Mouse (Mus musculus): ENCODE measurements around the gene CK137956. TPM values are rescaled to one million over a fixed set of nuclear protein-coding genes. Genes with fewer than 3 reads are reported as not detected.

The CK137956 gene
- polyA plus RNA-seq, 1 experiment = not detected

DNA sequence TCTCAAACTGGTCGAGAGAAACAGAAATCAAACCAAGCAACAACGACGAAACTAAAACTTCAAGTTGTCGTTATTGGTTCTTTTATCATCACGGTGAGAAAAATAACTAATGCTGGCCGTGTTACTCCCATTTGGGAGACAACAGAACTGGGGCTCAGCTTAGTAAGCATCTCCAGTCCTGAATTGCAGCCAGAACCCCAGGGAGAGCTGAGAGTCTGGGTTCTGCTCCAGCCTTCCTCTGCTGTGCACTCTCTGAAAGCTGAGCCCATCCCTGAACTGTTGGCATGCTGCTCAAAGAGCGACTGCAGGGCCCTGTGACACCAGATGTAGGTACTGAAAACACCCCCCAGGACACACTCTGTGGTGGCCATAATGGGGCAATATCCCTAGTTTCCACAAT, 33.3 kb downstream of the CK137956 start:
- H3K4me3 ChIP-seq (ENCODE audit: insufficient read depth, low read length) = no peak overlapping the region
- no peak overlapping the region for H3K27ac ChIP-seq (ENCODE audit: insufficient read depth, low read depth, low read length)
- H3K4me1 ChIP-seq (ENCODE audit: control insufficient read depth, insufficient read depth, low read length) = no peaks in the 10 kb centered on the region
- TF ChIP-seq POLR2A (IDR thresholded peaks at IDR 0.05; ENCODE audit: borderline replicate concordance, low read depth, low read length) (no peak), CTCF (IDR thresholded peaks at IDR 0.05; ENCODE audit: low read depth, low read length) (no peak)

DNA sequence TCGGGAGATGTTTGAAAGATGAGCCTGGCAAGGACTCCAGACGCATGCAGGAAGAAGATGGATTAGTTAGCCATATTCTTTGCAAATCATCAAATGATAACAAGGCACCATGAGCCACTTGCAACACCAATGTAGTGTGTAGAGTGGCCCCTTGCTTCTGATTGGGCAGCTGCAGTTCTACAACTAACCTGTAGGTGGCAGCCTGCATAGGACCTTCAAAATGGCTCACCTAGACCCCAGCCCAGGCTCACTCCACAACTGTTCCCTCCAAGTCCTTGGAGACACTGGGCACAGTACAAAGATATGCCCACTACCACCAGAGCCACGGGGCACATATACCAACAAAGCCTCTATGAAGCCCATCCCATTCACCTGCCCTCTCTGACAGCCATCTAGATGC, 35.4 kb downstream of the CK137956 start:
- no peak overlapping the region for H3K27ac ChIP-seq (ENCODE audit: insufficient read depth, low read depth, low read length)
- no peak overlapping the region for H3K4me3 ChIP-seq (ENCODE audit: insufficient read depth, low read length)
- no peak for TF ChIP-seq CTCF (IDR thresholded peaks at IDR 0.05; ENCODE audit: low read depth, low read length)
- no peak for TF ChIP-seq POLR2A (IDR thresholded peaks at IDR 0.05; ENCODE audit: borderline replicate concordance, low read depth, low read length)
- no peaks in the 10 kb centered on the region for H3K4me1 ChIP-seq (ENCODE audit: control insufficient read depth, insufficient read depth, low read length)

DNA sequence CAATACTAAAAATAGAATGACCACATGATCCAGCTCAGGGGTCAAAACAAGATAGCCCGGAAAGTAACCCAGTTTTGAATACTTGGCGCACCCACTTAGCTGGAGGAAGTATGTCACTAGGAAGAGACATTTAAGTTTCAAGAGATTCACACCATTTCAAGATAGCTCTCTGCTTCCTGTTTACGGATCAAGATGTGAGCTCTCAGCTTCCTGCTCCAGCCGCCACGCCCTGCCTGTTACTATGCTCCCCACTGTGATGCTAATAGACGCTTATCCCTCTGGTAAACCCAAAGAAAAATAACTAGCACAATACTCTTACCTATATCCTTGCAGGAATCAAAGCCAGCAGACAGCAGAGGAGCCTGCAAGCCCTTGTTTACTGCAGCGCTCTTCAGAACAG, 57.2 kb downstream of the CK137956 start:
- Histone ChIP-seq H3K27ac (ENCODE audit: insufficient read depth, low read depth, low read length) (no peak overlapping the region), H3K4me3 (ENCODE audit: insufficient read depth, low read length) (no peak overlapping the region)
- TF ChIP-seq CTCF (IDR thresholded peaks at IDR 0.05; ENCODE audit: low read depth, low read length) = no peak
- TF ChIP-seq POLR2A (IDR thresholded peaks at IDR 0.05; ENCODE audit: borderline replicate concordance, low read depth, low read length) = no peak

DNA sequence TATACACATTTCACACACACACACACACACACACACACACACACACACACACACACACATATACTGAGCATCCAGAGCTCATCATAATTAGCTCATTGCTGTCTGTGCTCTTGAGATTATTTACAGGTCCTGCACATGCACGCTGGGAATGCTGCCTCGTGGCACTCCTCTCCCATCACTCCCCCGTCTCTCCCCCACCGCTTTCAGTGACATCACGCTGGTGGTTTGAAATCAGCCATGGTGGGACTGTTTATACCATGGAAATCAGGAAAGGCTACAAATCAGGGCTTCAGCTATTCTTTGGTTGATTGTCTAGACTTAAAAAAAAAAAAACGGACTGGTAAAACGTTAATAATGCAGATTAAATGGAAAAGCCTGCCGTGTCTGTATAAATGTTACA, 63.6 kb downstream of the CK137956 start:
- TF ChIP-seq CTCF (IDR thresholded peaks at IDR 0.05; ENCODE audit: low read depth, low read length) (no peak), POLR2A (IDR thresholded peaks at IDR 0.05; ENCODE audit: borderline replicate concordance, low read depth, low read length) (no peak)
- H3K27ac ChIP-seq (ENCODE audit: insufficient read depth, low read depth, low read length) = no peak overlapping the region
- no peak overlapping the region for H3K4me3 ChIP-seq (ENCODE audit: insufficient read depth, low read length)
- no peaks in the 10 kb centered on the region for H3K4me1 ChIP-seq (ENCODE audit: control insufficient read depth, insufficient read depth, low read length)

More for the DNA sequence above, 57.2 kb downstream of the CK137956 start:
- H3K4me1 ChIP-seq (ENCODE audit: control insufficient read depth, insufficient read depth, low read length) = no peaks in the 10 kb centered on the region

DNA sequence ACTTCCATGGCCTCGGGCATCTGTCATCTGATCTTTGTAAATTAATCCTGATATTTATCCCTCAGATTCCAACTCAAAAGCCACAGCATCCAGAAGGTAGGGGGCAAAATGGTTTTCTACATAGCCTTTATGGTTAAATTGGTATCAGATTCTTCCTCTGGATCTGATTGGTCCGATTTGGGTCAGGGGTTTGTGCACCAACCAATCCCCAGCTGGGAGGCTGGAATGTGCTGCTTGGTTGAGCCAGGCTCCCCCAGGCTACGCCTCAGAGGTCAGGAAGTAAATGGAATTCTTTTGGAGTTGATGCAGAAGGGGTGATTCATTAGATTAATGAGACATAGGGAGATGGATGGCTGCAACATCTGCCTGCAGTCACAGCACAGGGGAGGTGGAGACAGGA, 66.8 kb downstream of the CK137956 start:
- TF ChIP-seq CTCF (IDR thresholded peaks at IDR 0.05; ENCODE audit: low read depth, low read length) (no peak), POLR2A (IDR thresholded peaks at IDR 0.05; ENCODE audit: borderline replicate concordance, low read depth, low read length) (no peak)
- Histone ChIP-seq H3K27ac (ENCODE audit: insufficient read depth, low read depth, low read length) (no peak overlapping the region), H3K4me3 (ENCODE audit: insufficient read depth, low read length) (no peak overlapping the region), H3K4me1 (ENCODE audit: control insufficient read depth, insufficient read depth, low read length) (no peaks in the 10 kb centered on the region)

DNA sequence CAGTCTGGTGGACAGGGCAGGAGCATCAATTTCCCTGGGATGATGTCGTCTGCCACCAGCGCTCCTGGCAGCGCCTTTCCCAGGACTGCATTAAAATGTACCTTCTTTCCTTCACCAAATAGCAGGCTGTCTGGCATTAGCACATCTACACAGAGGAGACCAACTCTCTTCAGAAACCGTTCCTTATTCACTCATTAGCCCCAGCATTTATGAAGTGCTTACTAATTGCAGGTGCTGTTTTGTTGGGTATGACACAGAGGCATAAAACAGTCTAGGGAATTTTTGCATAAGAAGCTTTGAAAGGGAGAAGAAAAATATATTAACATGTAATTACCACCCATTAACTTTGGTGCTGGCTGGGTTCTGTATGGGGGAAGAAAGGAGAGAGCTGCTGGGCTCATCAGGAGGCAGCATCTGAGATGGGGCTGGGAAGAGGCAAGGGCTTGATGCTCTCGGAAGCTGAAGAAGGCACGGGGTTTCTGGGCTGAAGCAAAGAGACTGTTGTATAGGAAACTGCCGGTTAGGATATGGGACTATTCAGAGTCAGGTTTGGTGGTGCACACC, 69.8 kb downstream of the CK137956 start:
- TF ChIP-seq POLR2A (IDR thresholded peaks at IDR 0.05; ENCODE audit: borderline replicate concordance, low read depth, low read length) (no peak), CTCF (IDR thresholded peaks at IDR 0.05; ENCODE audit: low read depth, low read length) (no peak)
- Histone ChIP-seq H3K4me3 (ENCODE audit: insufficient read depth, low read length) (no peak overlapping the region), H3K4me1 (ENCODE audit: control insufficient read depth, insufficient read depth, low read length) (no peaks in the 10 kb centered on the region), H3K27ac (ENCODE audit: insufficient read depth, low read depth, low read length) (no peak overlapping the region)

DNA sequence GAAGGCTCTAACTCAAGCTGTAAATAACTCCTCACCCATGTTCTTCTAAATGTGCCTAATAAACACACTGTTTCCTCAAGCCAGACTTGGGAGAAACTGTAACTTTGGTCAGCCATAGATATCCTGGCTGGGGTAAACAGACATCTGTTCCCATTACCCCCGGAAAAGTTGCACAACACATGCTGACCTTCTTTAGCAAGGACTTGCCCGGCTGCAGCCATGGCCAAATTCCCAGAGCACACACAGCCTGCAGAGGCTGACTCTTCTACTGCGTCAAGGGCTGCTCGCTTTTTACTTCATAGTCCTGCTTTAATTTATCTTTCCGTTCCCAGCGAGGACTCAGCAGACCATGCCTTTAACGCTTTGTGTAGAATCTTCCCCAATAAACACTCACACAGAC, 81.7 kb downstream of the CK137956 start:
- no peaks in the 10 kb centered on the region for H3K4me1 ChIP-seq (ENCODE audit: control insufficient read depth, insufficient read depth, low read length)
- no peak overlapping the region for H3K4me3 ChIP-seq (ENCODE audit: insufficient read depth, low read length)
- H3K27ac ChIP-seq (ENCODE audit: insufficient read depth, low read depth, low read length) = no peak overlapping the region
- TF ChIP-seq CTCF (IDR thresholded peaks at IDR 0.05; ENCODE audit: low read depth, low read length) (no peak), POLR2A (IDR thresholded peaks at IDR 0.05; ENCODE audit: borderline replicate concordance, low read depth, low read length) (no peak)

DNA sequence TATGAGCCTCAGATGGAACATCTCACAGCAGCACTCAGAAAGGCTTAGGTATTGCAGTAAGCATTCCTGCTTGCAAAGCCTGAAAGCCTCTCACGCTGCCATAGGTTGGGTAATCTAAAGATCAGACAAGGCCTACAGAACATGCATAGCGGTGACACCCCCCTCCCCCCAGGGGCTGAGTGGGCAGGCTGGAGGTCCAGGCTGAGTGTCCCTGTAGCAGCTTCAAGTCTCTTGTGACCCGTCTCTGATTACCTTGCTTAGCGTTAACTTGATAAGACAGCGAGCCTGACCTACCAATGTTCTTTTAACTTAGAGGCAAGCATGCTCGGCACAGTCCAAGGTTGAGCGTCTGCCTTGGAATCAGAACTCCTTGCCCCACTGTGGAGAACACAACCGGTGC, 91.8 kb downstream of the CK137956 start:
- H3K4me3 ChIP-seq (ENCODE audit: insufficient read depth, low read length) = no peak overlapping the region
- TF ChIP-seq CTCF (IDR thresholded peaks at IDR 0.05; ENCODE audit: low read depth, low read length) = no peak
- TF ChIP-seq POLR2A (IDR thresholded peaks at IDR 0.05; ENCODE audit: borderline replicate concordance, low read depth, low read length) = no peak
- no peak overlapping the region for H3K27ac ChIP-seq (ENCODE audit: insufficient read depth, low read depth, low read length)
- no peaks in the 10 kb centered on the region for H3K4me1 ChIP-seq (ENCODE audit: control insufficient read depth, insufficient read depth, low read length)

Other genes with a start within 250 kb of the CK137956 start
- gene Csmd2, start 16.9 kb upstream of the CK137956 start, polyA plus RNA-seq (2012; ENCODE audit: insufficient read depth, insufficient read length, missing spikeins) = 0.17 TPM in 1 of 2 replicates, not detected in the other

All from bone marrow macrophage, adult 2 months (primary cell).